Mouse (Mus musculus) C2C12 (cell line): ENCODE data around the gene Urah.

Source experiments
- CTCF ChIP-seq: IDR thresholded peaks from one replicate; pipeline ENCODE4 v1.5.1; 2011; ENCODE audit not compliant: control insufficient read depth, insufficient read depth, insufficient read length
- FOSL1 ChIP-seq: IDR thresholded peaks from one replicate; pipeline ENCODE4 v1.8.0; 2011; ENCODE audit warnings: mild to moderate bottlenecking, low read length; ENCODE audit not compliant: poor library complexity, insufficient read depth, severe bottlenecking
- MAX ChIP-seq: IDR thresholded peaks from one replicate; pipeline ENCODE4 v1.6.1; 2011; ENCODE audit warnings: mild to moderate bottlenecking, control low read depth
- MYOD1 ChIP-seq: IDR thresholded peaks from one replicate; pipeline ENCODE4 v1.6.1; 2011; ENCODE audit warnings: low read depth; ENCODE audit not compliant: control insufficient read depth, insufficient read length
- USF1 ChIP-seq: IDR thresholded peaks from one replicate; pipeline ENCODE4 v1.6.1; 2011; ENCODE audit warnings: low read depth, mild to moderate bottlenecking, control low read depth, moderate library complexity

DNA sequence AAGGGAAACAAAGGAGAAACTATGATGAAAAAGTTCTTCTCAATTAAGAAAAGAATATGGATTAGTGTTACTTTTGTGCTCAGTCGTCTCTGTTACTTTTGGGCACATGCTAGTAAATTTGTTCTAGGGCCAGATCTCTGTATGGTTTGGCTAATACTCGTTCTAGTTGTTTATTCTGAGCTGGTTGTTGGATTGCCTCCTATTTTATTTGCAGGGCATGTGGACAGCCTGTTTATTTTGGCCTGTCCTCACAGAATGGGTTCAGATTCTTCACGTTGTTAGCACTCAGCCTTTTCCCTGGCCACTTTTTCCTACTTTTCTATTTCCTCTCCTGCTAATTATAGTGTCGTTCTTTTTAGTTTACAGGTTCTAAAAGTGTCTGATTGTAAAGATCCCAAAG lies 41.3 kb upstream of the Urah start:
- TF ChIP-seq CTCF (no peak), FOSL1 (no peak), MYOD1 (no peak), MAX (no peak), USF1 (no peak)
